Mouse (Mus musculus) lung, embryonic 15.5 days (tissue): ENCODE results near the gene Spata5. TPM values are rescaled to one million over a fixed set of nuclear protein-coding genes. Genes with fewer than 3 reads are reported as not detected.
A peak's percentile ranks its signal among the peaks of the same experiment; 100 is the strongest.
"Not testable (repeated sequence)": the region's sequence is repeated elsewhere in the genome, so short reads cannot be mapped to it uniquely, and the experiment has no call there.

ENCODE experiments used
- ATAC-seq: fragments of 200-750 bp; cut with Nextera tagmentation; 2 replicates; pipeline ENCODE4 v1.8.0; 2017; ENCODE audit warnings: moderate number of reproducible peaks, borderline replicate concordance; ENCODE audit not compliant: low FRiP score, low TSS enrichment; ENCODE audit errors: extremely low read depth
- H3K27ac ChIP-seq: fragments of 300-500 bp; sonication (generic); 2 replicates; pipeline ENCODE4 v1.5.1; 2015; ENCODE audit warnings: moderate library complexity, mild to moderate bottlenecking, inconsistent platforms
- H3K27me3 ChIP-seq: fragments of 300-500 bp; sonication (generic); 2 replicates; pipeline ENCODE4 v1.6.1; 2015; ENCODE audit warnings: inconsistent platforms
- H3K36me3 ChIP-seq: fragments of 300-500 bp; sonication (generic); 2 replicates; pipeline ENCODE4 v1.6.1; 2015; ENCODE audit warnings: inconsistent platforms
- H3K4me1 ChIP-seq: fragments of 300-500 bp; sonication (generic); 2 replicates; pipeline ENCODE4 v1.6.1; 2015; ENCODE audit warnings: inconsistent platforms
- H3K4me2 ChIP-seq: fragments of 300-500 bp; sonication (generic); 2 replicates; pipeline ENCODE4 v1.6.1; 2015; ENCODE audit warnings: inconsistent platforms, mild to moderate bottlenecking, moderate library complexity
- H3K4me3 ChIP-seq: fragments of 300-500 bp; sonication (generic); 2 replicates; pipeline ENCODE4 v1.5.1; 2015; ENCODE audit warnings: mild to moderate bottlenecking, inconsistent platforms
- H3K9ac ChIP-seq: fragments of 300-500 bp; sonication (generic); 2 replicates; pipeline ENCODE4 v1.6.1; 2015; ENCODE audit warnings: inconsistent platforms
- H3K9me3 ChIP-seq: fragments of 300-500 bp; sonication (generic); 2 replicates; pipeline ENCODE4 v1.6.1; 2016; ENCODE audit warnings: inconsistent platforms
- WGBS: fragments of 180-500 bp; shearing (Covaris S2); methylation state at CpG from one replicate; pipeline ENCODE4 v1.1.7; 2015; 5-methylcytosine and 5-hydroxymethylcytosine counted together
- polyA plus RNA-seq: library from polyadenylated mRNA; unstranded; fragments of >200 nt; fragmentation: Nextera tagmentation; extraction: Ambion mirVana; gene quantifications from 2 replicates; pipeline ENCODE4 v1.2.1, GENCODE M21; 2015

Gene Spata5
- polyA plus RNA-seq, 1 experiment from 2014 or later: 31.5 TPM

DNA sequence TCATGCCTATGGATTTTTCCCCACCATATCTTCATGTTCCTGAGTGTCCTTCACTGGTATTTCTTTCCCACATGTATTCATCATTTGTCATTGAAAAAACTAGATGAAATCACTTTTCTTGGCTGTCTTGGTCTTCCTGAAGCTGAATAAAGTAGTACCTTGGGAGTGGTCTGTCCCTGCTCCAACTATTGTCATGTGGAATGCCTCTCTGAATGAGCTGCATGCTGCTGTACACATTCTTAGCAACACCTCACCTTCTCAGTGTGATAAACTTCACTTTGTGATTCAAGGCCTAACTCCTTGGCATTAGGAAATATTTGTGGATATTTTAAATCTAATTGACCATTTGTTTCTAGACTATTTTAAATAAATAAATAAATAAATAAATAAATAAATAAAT, 98.9 kb downstream of the Spata5 start:
- Histone ChIP-seq H3K9ac (no peak overlapping the region), H3K27ac (no peak overlapping the region), H3K9me3 (no peaks in the 10 kb centered on the region), H3K4me3 (no peak overlapping the region), H3K4me2 (no peak overlapping the region), H3K4me1 (no peaks in the 10 kb centered on the region), H3K36me3 (no peaks in the 10 kb centered on the region), H3K27me3 (no peaks in the 10 kb centered on the region)
- no peak for ATAC-seq

DNA sequence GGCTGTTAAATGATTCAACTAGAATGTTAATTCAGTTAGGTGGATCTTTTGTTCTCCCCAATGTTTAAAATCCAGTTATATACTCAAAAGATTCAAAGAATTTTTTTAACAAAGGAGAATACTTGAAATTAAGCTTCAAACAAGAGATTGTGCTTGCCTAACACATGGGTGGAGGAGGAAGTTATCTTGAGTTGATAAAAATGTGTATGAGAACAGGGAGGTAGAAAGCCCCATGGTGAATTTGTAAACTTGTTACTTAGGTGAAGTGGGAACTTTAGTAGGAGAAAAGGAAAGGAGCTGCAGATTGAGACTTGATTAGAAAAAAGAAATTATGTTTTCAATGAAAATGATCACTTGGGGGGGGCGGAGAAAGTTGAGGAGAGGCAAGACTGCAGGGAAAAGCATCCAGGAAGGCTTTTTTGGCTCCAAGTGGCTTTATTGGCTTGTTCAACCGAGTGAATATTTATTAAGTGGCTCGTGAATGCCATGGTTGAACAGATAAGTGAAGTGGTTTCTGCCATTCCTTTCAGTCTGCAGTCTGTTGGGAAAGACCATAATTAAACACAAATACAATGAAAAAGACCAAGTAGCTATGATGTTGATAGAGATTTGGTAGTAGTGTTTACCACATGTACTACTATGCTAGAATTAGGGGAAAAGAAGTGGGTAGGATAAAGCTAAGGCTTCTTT, 100.8 kb downstream of the Spata5 start:
- WGBS: 66% methylated on average over 3 of the region's 3 CpGs
- H3K36me3 ChIP-seq: no peaks in the 10 kb centered on the region
- no peaks in the 10 kb centered on the region for H3K27me3 ChIP-seq
- no peaks in the 10 kb centered on the region for H3K4me1 ChIP-seq
- peak overlapping the region; percentile 37; the same call in 1 of the 2 replicates for H3K27ac ChIP-seq
- no peak for ATAC-seq
- H3K4me2 ChIP-seq: no peak overlapping the region
- H3K9me3 ChIP-seq: no peaks in the 10 kb centered on the region
- no peak overlapping the region for H3K9ac ChIP-seq
- H3K4me3 ChIP-seq: no peak overlapping the region

DNA sequence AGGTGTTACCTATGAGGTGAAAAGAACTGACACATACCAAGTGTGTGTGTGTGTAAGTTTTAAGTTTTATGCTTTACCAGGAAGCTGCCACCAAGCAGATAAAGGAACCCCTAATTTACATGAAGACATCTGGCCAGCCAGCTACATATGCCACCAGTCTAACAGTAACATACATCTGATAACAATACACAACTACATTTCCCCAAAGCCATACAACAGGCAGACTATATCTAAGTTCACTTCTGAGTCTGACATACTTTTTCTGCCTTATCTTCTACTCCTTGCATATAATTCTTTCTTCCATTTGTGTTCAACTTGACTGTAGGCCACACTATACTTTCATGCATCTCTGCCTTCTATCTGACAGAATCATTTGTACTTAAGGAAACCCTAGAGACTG, 112.4 kb downstream of the Spata5 start:
- no peak overlapping the region for H3K4me2 ChIP-seq
- no peak overlapping the region for H3K27ac ChIP-seq
- no peaks in the 10 kb centered on the region; the same call in 1 of the 2 replicates for H3K9me3 ChIP-seq
- no peaks in the 10 kb centered on the region for H3K27me3 ChIP-seq
- H3K4me1 ChIP-seq: no peaks in the 10 kb centered on the region
- H3K36me3 ChIP-seq: no peaks in the 10 kb centered on the region
- H3K4me3 ChIP-seq: no peak overlapping the region
- no peak overlapping the region for H3K9ac ChIP-seq
- ATAC-seq: no peak

DNA sequence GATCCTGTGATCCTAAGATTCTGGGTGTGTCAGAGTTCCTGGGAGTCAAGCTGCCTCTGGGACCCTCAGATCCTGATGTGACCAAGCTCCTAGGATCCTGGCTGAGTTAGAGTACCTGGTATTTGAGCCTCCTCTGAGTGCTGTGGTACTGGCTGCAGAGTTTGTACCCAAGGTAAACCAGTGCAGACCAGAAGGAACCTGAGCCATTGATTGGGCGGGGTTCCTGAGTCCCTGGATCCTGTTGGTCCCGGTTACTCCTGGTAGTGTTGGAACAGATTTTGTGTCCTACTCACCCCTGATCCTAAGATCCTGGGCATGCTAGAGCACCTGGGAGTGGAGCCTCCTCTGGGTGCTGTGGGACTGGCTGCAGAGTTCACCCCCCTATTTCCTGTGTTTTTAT, 121.0 kb downstream of the Spata5 start:
- 93% methylated on average over 2 of the region's 2 CpGs for WGBS
- H3K4me1 ChIP-seq, H3K4me3 ChIP-seq, H3K9ac ChIP-seq, H3K36me3 ChIP-seq, H3K9me3 ChIP-seq, ATAC-seq, H3K27ac ChIP-seq, H3K27me3 ChIP-seq, H3K4me2 ChIP-seq: not testable (repeated sequence)

DNA sequence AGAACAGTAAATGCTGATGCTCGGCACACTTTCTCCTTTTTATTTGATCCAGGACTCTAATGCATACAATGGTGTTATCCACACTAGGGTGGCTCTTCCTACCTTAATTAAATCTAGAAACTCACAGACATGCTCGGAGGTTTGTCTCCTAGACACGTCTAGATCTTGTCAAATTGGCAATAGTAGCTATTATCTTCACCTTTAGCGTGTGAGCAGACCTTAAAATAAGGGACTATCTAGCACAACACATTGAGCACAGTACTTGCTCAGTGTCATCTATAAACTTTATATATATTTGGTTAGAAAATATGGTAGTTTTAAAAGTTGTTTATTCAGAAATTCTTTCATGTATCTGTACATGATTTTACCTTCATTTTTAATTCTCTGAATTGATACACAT, 126.7 kb downstream of the Spata5 start:
- Histone ChIP-seq H3K36me3 (no peaks in the 10 kb centered on the region), H3K27me3 (no peaks in the 10 kb centered on the region), H3K4me2 (no peak overlapping the region), H3K27ac (no peak overlapping the region), H3K4me3 (no peak overlapping the region), H3K9me3 (no peaks in the 10 kb centered on the region), H3K4me1 (no peaks in the 10 kb centered on the region), H3K9ac (no peak overlapping the region)
- WGBS: 86% methylated on average over 4 of the region's 4 CpGs
- no peak for ATAC-seq

DNA sequence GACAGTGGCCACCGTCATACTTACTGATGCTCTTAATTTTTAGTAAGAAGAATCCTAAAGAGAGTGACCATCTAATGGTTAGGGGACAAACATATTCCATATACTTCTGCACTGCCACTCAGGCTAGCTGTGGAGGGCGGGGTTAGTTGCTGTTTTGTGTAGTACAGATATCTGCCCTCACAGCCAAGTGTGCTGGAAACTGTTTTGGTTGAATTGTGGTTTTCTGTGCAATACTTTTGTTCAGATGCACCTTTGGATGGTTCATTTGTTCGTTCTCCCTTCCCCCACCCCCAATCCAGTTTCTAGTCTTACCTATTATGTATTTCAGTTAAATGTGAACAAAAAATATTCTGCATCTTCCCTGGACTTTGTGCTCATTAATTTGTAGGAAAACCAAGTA, 130.5 kb downstream of the Spata5 start:
- ATAC-seq: no peak
- no peak overlapping the region for H3K4me2 ChIP-seq
- H3K4me1 ChIP-seq: no peaks in the 10 kb centered on the region
- H3K27me3 ChIP-seq: no peaks in the 10 kb centered on the region
- H3K36me3 ChIP-seq: no peaks in the 10 kb centered on the region
- 83% methylated on average over 3 of the region's 3 CpGs for WGBS
- no peak overlapping the region for H3K4me3 ChIP-seq
- no peak overlapping the region for H3K27ac ChIP-seq
- no peaks in the 10 kb centered on the region for H3K9me3 ChIP-seq
- no peak overlapping the region for H3K9ac ChIP-seq

DNA sequence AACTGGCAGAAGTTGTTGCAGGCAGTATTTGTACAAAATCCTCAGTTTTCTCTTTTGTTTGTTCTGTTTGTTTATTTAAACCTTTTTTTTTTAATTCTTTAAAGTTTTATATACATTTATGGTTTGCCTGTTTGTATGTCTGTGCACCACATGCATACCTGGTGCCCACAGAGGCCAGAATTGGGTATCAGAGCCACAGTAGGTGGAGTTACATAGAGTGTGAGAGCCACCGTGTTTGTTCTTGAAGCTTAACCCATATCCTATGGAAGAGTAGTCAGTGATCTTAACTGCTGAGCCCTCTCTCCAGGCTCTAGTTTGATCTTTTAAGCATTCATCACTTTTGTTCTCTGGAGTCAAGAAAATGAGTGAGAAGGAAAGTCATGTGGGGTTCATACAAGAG, 130.9 kb downstream of the Spata5 start:
- Histone ChIP-seq H3K27me3 (no peaks in the 10 kb centered on the region), H3K4me3 (no peak overlapping the region), H3K36me3 (no peaks in the 10 kb centered on the region), H3K9ac (no peak overlapping the region), H3K9me3 (no peaks in the 10 kb centered on the region), H3K4me1 (no peaks in the 10 kb centered on the region), H3K27ac (no peak overlapping the region), H3K4me2 (no peak overlapping the region)
- 54% methylated on average over 1 of the region's 1 CpGs for WGBS
- ATAC-seq: no peak

DNA sequence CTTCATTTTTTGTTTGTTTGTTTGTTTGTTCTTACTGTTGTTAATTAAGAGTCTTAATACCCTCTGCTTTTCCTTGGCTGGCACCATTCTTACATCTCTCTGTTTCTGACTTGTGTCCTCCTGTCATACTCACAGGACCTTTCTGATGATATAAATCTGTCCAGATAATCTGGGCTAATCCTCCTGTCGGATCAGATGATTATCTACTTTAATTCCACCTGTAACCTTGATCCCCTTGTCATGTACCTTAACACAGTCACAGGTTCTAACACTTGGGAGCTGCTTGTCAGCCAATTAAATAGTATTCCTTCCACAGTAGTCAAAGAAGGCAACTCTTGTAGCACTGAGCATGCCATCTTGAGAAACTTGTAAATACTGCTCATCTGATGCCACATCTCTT, 131.8 kb downstream of the Spata5 start:
- Histone ChIP-seq H3K27ac (no peak overlapping the region), H3K4me3 (no peak overlapping the region), H3K4me2 (no peak overlapping the region), H3K9me3 (no peaks in the 10 kb centered on the region), H3K9ac (no peak overlapping the region), H3K36me3 (no peaks in the 10 kb centered on the region), H3K4me1 (peaks cover 7% of the 10 kb centered on the region), H3K27me3 (no peaks in the 10 kb centered on the region)
- ATAC-seq: no peak
- WGBS: 86% methylated on average over 1 of the region's 1 CpGs

DNA sequence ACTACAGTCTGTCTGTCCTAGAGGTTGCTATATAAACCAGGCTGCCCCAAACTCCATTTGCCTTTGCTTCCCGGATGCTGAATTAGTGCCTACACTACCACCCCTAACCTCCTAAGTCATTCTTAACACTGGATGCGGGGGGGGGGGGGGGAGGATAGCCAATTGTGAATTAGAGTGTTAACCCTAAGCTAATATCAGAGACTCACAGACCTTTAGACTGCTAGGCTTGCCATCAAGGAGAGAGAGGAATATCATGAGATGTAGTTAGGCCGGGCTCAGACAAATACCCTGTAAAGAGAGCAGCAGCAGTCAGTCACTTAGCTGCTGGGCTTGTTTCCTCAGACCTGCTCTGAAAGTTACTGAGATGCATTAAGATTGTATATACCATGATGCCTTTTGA, 132.5 kb downstream of the Spata5 start:
- H3K4me3 ChIP-seq: no peak overlapping the region
- no peaks in the 10 kb centered on the region for H3K27me3 ChIP-seq
- no peak overlapping the region for H3K9ac ChIP-seq
- no peak overlapping the region for H3K27ac ChIP-seq
- WGBS: 74% methylated on average over 3 of the region's 3 CpGs
- no peaks in the 10 kb centered on the region for H3K36me3 ChIP-seq
- peaks cover 14% of the 10 kb centered on the region for H3K4me1 ChIP-seq
- no peak for ATAC-seq
- no peak overlapping the region for H3K4me2 ChIP-seq
- no peaks in the 10 kb centered on the region for H3K9me3 ChIP-seq

DNA sequence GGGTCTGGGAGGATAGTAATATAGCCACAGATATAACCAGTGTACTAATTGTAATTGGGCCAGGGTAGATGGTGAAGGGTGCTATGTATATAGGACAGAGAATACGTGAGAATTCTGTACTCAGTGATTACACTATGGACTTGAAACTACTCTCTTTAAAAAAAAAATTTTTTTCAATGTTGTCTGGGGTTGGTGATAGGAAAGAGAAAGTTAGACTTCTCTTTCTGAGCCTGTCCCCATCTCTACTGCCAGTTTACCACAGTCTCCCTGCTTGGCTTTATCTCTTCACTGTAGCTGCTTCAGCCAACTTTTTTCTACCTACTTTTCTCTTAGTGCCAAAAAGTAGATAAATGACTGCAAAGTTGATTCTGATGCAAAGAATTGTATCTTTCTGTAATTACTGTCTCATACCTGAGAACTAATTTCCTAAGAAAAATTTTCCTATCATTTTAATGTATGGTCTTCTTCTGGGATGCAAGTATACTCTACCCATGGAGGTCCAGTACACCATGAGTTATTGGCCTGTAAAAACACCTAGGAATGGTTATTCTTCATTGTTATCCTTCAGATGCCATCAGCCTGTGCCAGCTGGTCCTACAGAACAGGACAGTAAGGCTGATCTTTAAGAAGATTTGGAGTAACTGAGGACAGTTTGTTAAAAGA, 133.8 kb downstream of the Spata5 start:
- H3K9ac ChIP-seq: no peak overlapping the region
- no peak overlapping the region for H3K27ac ChIP-seq
- WGBS: 79% methylated on average over 1 of the region's 1 CpGs
- H3K4me3 ChIP-seq: no peak overlapping the region
- peaks cover 14% of the 10 kb centered on the region for H3K4me1 ChIP-seq
- no peaks in the 10 kb centered on the region for H3K27me3 ChIP-seq
- H3K4me2 ChIP-seq: no peak overlapping the region
- H3K36me3 ChIP-seq: no peaks in the 10 kb centered on the region
- no peaks in the 10 kb centered on the region for H3K9me3 ChIP-seq
- ATAC-seq: no peak

DNA sequence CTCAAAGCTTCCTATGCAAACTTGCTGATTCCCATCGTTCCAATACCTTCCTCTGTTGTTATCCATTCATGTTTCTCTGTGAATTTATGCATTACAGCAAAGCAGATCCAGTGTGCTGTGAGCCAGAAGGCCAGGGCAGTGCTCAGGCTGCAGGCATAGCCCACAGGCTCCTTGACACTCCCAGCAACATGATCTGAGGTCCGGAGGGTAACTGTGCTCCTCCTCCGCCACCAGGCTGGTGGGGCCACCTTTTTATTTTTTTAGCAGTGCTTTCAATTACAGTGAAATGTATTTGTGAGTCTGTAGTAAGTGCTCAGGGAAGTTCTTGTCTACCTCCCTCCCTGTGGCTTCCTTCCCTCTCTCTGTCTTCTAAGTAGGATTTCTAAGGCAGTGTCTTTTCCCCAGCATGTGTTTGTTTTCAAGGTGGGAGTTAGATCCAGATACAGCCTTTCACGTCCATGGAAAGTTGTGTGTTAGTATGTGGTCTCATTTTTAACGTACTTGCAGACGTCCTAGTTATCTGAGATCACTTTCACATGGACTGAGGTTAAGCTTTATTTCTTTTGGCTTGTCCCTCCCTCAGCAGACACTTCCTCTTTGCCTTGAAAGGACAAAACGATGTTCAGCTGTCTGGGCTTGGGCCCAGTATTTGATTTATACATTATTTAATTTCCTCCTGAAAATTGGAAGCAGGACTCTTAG, 136.9 kb downstream of the Spata5 start:
- no peaks in the 10 kb centered on the region for H3K9me3 ChIP-seq
- no peak overlapping the region for H3K4me2 ChIP-seq
- H3K9ac ChIP-seq: no peak overlapping the region
- peaks cover 14% of the 10 kb centered on the region for H3K4me1 ChIP-seq
- peak overlapping the region; percentile 67 for H3K27ac ChIP-seq
- H3K36me3 ChIP-seq: no peaks in the 10 kb centered on the region
- no peaks in the 10 kb centered on the region for H3K27me3 ChIP-seq
- 25% methylated on average over 7 of the region's 7 CpGs for whole genome bisulfite sequencing
- H3K4me3 ChIP-seq: no peak overlapping the region
- ATAC-seq: no peak

DNA sequence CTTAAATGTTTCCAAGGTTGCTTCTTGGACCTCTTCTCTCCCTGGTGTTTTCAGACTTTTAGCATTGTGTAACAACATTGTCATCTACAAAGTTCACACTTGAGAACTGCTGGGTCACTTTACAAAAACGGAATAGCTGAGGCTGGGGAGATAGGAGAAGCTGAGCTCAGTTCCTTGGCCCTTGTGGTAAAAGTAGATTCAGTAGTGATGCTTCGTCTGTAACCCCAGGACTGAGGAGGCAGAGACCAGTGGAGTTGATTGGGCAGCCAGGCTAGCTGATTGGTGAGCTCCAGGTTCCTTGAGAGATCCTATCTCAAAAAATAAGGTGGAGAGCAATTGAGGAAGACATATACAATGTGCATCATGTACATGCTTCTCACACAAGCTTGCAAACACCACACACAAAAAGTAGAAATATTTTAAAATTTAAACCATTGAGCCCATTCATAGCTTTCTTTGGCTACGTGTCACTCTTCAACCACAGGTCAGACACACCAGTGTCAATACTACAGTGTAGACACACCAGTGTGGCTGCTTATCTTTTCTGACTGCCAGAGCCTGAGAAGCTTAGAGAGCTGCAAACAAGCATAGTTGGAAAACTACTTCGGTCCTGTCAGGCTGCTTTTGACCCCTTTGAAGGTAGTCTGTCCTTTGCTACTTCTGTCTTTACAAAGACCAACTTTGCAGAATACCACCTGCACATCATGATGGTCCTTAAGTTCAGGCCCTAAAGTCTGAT, 138.2 kb downstream of the Spata5 start:
- H3K27me3 ChIP-seq: no peaks in the 10 kb centered on the region
- no peaks in the 10 kb centered on the region for H3K9me3 ChIP-seq
- H3K4me2 ChIP-seq: no peak overlapping the region
- H3K36me3 ChIP-seq: no peaks in the 10 kb centered on the region
- H3K4me1 ChIP-seq: peaks cover 14% of the 10 kb centered on the region
- no peak for ATAC-seq
- no peak overlapping the region for H3K4me3 ChIP-seq
- no peak overlapping the region for H3K9ac ChIP-seq
- no peak overlapping the region for H3K27ac ChIP-seq
- 62% methylated on average over 4 of the region's 4 CpGs for WGBS
